Mouse (Mus musculus) heart, adult 9 months (tissue): ENCODE results near the gene 2010111I01Rik.
"Not testable (repeated sequence)": the region's sequence is repeated elsewhere in the genome, so short reads cannot be mapped to it uniquely, and the experiment has no call there.

Experiments
- DNase-seq, 2 experiments: peaks; one replicate each; pipeline ENCODE4 v3.0.0; 2022; ENCODE audit warnings: low spot score in 2 of 2

2010111I01Rik gene

DNA sequence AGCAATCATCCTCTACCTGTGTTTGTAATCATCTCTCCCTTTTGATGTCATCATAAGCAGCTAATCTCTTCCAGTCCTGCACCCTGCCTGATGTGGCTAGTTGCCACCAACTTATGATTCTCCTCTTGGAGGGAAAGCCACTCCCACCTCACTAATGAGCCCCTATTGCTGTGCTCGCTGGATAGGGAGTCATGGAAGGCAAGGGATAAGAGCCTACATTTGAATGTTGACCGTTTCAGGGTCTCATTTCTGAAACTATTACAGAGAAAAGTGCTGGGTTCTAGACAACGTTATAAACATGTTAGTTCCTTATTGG, 109.9 kb downstream of the 2010111I01Rik start:
- DNase-seq: no peak

GRCm38 (mm10) chr13:63075331-63075855, 110.7 kb downstream of the 2010111I01Rik start:
- DNase-seq: no peak

DNA sequence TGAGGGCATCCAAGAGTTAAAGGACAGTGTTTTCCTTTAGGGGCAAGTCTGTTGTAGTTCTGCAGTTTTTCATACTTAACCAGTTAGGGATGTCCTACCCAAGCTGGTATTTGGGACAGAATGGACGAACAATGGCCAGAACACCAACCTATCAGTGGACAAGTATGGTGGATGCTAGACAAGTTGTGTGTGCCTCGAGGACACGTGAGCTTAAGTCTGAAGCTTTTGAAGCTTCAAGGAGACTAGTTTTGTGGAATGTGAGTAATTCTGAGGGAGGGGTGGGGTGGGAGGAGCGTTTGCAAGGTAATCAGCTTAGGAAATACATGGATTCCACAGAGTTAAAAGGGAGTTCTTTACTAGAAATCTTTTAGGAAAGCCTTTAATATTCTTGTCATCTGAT, 115.5 kb downstream of the 2010111I01Rik start:
- DNase-seq: no peak

DNA sequence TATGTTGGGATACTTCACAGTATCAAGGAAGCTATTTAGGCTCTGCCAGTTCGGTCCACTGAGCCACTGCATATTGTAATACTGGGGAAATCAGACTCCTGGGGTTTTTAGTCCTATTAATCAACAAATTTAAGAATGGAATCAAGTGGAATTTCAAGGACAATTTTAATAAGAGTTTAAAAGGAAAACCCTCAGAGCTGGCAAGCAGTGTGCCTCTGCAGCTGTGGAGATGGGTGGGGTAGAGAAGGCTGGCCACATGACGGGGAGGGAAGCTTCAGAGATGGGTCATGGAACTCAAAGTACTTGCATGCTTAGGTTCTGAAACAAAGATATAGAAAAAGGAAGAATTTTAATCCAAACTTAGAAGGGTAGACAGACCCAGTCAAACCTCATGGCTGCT, 116.1 kb downstream of the 2010111I01Rik start:
- DNase-seq: peak; percentile 19 to 36

DNA sequence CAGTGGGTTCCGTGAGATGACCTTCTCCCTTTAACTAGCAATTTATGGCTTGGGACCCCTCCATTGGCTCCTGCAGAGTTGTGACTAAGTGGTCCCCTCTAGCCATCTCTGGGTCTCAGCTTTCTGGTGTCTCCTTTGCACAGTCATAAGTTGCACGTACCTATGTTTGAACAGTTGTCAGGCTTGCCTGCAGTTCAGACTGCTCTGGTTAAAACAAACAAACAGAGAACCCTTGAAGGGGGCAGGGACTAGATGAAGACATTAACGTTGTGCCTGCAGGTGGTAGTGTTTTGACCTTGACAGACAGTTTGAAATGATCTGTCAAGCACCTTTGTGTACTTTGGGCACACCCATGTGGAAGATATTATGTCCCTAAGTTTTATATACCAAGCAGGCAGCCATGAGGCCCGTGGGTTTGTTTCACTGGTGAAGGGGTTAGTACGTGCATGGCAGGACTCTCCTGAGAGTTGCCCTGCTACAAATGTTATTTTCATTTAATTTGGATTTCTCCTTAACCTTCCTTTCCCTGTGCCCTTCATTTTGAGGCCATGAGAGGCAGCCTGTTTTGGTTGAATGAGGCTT, 118.0 kb downstream of the 2010111I01Rik start:
- DNase-seq: no peak

GRCm38 (mm10) chr13:63083139-63083538, 118.4 kb downstream of the 2010111I01Rik start:
- DNase-seq: not testable (repeated sequence)

DNA sequence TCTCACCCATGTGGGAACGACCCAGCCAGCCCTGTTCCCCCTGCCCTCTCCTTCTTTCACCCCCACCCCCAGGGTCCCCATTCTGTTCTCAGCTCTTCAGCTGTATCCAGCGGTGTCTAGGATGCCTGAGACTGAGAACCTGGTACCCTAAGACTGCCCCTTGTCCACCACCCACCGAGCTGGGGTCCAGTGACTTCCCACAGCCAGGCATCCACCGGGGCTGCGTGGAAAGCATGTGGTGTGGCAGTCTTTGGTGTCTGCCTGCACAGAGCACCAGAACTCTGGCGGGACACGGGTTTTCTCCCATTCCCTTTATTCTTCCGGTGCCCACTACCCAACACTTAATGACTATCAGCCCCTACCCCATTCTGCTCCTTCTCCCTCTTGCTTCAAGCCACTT, 119.0 kb downstream of the 2010111I01Rik start:
- no peak for DNase-seq

- no peak for DNase-seq
These were observed 123.4 kb downstream of the 2010111I01Rik start for GRCm38 (mm10) chr13:63087865-63088683.

GRCm38 (mm10) chr13:63089513-63089912, 124.8 kb downstream of the 2010111I01Rik start:
- DNase-seq: no peak

DNA sequence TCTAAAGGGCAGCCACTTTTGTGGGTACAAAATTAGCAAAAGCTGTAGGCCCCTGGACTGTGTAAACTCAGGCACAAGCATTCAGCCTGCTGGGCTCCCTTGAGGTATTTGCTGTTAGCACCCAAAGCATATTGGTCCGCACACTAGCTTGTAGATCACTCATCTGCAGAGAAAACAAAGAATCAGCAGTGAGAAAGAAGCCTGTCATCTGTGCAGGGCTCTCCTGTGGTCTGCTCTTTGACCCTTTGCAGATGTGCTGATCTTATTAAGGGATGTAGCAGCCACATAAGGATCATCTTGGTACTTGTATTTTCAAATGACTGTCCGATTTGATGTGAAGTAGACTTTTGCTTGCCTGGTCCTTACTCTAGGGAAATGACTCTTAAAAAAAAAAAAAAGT, 126.6 kb downstream of the 2010111I01Rik start:
- DNase-seq: no peak

GRCm38 (mm10) chr13:63092299-63092698, 127.6 kb downstream of the 2010111I01Rik start:
- DNase-seq: no peak

DNA sequence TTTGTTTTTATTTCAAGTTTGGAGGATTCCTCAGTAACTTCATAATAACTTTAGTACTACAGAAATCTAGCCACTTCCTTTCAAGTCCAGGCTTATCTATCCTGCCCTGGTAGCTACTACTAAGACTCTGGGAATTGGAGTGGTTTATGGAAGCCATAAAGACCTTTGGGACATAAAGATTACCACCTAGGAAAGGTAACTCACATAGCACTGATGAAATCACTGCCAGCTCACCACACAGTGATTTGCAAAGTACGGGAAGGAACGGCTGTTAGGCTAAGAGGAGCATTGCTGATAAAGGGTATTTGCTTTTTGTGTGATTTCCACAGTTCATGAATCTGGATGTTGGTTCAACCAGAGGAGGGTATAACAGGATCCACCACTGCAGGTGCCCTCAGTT, 128.2 kb downstream of the 2010111I01Rik start:
- DNase-seq: no peak

DNA sequence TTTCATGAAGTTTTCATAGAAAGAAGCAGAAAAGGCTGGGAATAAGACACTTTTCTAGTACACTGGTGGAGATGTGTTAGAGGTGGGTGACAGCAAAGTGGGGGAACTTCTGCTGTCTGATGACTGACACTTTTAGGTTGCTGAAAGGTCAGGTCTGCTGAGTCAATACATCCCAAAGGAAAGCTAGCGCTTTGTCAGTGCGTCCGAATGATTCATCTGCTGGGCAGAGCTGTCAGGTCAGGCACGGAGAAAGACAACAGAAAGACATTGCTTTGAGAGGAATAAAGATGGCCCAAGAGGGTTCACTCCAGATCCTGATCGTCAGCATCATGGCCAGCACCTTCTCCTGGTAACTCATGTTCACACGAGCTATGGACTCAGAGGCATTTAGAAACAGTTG, 128.9 kb downstream of the 2010111I01Rik start:
- DNase-seq: no peak

DNA sequence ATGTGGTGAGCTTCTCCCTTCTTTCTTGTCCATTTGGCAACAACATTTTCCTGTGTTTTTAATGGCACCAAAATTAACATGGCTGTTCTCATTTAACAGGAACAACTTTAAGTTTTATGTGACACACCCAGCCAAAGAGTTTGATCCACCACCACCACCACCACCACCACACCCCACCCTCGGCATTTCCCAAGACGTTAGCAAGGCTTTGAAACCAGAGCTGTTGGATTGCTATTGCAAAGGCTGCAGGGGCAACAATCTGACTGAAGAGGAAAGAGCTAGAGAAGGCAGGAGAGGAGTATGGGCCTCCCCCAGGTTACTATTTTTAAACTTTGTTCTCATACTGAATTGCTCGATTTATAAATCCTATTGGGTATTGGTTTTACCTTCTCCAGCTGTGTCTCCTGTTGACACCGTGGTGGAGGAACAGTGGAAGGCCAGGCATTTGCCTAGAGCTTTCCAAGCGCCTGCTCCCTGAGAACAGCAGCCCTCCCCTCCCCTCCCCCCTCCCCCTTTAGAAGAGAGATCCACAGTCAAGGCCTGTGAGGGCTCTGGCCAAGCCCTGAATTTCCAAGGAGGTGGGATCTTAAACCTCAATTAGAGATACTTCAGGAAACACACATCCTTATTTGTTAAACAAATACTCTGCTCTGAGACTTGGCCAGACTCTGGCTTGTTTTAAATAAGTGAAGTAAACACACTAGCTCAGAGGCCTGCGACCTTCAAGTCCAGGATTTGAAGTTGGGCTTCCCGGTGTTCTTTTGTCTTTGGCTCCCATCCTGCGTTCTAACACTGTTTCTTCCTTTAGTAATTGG, 129.8 kb downstream of the 2010111I01Rik start:
- DNase-seq: no peak

DNA sequence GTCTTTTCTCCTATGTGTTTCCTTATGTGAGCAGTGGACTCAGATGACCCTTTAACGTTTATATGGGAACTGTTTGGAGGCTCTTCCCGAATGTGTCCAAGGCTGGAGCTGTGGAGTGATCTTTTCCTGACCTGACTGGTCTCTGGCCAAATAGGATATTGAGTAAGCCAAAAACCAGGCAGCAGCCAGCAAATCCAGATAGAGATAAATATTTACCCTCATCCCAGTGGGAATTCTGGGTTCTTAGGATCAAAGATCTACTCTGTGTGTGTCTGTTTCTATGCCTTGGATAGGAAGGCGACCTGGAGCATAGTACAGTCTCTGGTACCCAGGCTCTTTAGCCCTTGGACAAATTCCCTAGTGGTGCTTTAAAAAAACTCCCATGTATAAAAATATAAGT, 132.1 kb downstream of the 2010111I01Rik start:
- DNase-seq: peak; percentile 78 to 85

DNA sequence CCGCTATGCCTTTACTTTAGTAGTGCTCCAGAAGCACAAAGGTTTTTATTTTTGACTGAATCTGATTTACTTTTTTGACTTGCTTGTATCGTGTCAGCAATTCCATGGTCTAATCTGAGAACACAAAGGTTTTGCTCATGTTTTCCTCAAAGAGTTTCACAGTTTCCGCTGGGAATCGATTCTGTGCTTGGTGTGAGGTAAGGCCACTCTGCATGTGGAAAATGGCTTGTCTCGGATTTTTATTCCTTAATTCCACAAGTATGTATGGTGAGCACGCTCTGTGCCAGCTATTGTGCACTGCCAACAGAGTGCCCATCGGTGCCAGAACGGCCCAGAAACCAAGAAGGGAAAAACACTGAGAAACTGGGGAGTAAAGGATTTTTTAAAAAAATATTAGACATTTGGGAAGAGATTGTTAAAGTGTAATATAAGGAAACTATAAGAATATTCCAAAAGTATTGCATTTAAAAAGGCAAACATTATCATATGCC, 132.8 kb downstream of the 2010111I01Rik start:
- DNase-seq: no peak

DNA sequence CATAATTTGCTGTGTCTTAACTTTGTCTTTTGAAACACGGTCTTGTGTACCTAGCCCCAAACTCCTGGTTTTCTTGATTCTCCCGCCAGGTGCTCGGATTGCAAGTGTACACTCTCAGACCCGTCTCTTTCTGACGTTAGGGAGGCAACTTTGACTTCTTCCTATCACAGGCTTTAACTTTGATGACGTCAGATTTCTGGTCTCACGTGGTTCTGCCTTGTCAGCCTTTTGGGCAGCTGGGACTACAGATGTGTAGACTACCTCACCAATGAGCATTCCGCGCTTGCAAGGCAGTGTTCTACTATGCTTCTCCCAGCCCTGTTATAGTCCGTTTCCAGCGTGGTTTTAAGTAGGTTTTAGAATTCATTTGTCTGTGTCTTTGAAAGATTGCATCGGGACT, 137.1 kb downstream of the 2010111I01Rik start:
- DNase-seq: no peak

- DNase-seq: no peak
These were observed 138.3 kb downstream of the 2010111I01Rik start for GRCm38 (mm10) chr13:63102848-63103585.

DNA sequence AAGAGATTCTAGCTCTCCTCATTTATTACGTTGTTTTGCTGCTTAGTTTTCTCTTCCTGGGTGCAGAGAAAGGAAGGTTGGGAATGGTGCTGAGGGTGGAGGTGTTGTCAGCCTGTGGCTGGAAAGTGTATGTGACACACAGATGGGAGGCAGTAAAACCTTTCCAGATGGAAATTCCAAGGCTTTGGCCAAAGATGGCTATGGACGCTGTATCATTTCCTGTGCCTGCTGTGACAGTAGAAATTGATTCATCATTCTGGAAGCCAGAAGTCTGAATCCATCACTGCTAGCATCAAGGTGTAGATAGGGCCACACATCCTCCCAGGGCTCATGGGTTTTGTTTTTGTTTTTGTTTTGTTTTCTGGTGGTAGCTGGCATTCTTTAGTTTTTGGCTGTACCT, 141.9 kb downstream of the 2010111I01Rik start:
- no peak for DNase-seq

GRCm38 (mm10) chr13:63108601-63109000, 143.9 kb downstream of the 2010111I01Rik start:
- DNase-seq: peak; percentile 76 to 88

- DNase-seq: no peak
These were observed 146.8 kb downstream of the 2010111I01Rik start for GRCm38 (mm10) chr13:63111297-63112042.
